Mouse (Mus musculus) MEL (cell line): ENCODE measurements around the gene Pkd1. TPM values are rescaled to one million over a fixed set of nuclear protein-coding genes. Genes with fewer than 3 reads are reported as not detected.

Experiments
- DNase-seq: peaks from one replicate; pipeline ENCODE4 v3.0.0; 2011; ENCODE audit warnings: low read depth, low spot score
- H3K27ac ChIP-seq: 2 replicates; pipeline ENCODE4 v1.5.1; 2012; ENCODE audit warnings: low read depth, mild to moderate bottlenecking, control low read depth, low read length, moderate library complexity; ENCODE audit not compliant: control insufficient read depth
- H3K27me3 ChIP-seq, 2 experiments: fragments of 150-350 bp in 1 of 2; sonication (generic) in 1 of 2; 2 replicates each; pipeline ENCODE4 v1.6.1; 2012; ENCODE audit warnings: low read length in 2 of 2, mild to moderate bottlenecking in 2 of 2, improper control_type of control experiment in 1 of 2, moderate library complexity in 1 of 2; ENCODE audit not compliant: insufficient read depth in 2 of 2, control insufficient read depth in 1 of 2
- H3K36me3 ChIP-seq, 2 experiments: 2 replicates each; pipeline ENCODE4 v1.6.1; 2012 to 2014; ENCODE audit warnings: low read length in 2 of 2, improper control_type of control experiment in 1 of 2, inconsistent platforms in 1 of 2, mild to moderate bottlenecking in 1 of 2; ENCODE audit not compliant: insufficient read depth in 2 of 2, control insufficient read depth in 1 of 2
- H3K4me1 ChIP-seq, 2 experiments: fragments of 150-350 bp in 1 of 2; sonication (generic) in 1 of 2; 2 replicates each; pipeline ENCODE4 v1.6.1; 2012; ENCODE audit warnings: low read length in 2 of 2, improper control_type of control experiment in 1 of 2, mild to moderate bottlenecking in 1 of 2; ENCODE audit not compliant: insufficient read depth in 2 of 2, control insufficient read depth in 1 of 2
- H3K4me3 ChIP-seq, 2 experiments: fragments of 150-350 bp in 1 of 2; sonication (generic) in 1 of 2; 2 replicates each; pipeline ENCODE4 v1.5.1; 2012; ENCODE audit warnings: low read depth in 2 of 2, low read length in 2 of 2, mild to moderate bottlenecking in 2 of 2, moderate library complexity in 2 of 2, control low read depth in 1 of 2, improper control_type of control experiment in 1 of 2; ENCODE audit not compliant: control insufficient read depth in 1 of 2, insufficient read depth in 1 of 2
- H3K79me2 ChIP-seq: 2 replicates; pipeline ENCODE4 v1.6.1; 2012; ENCODE audit warnings: mild to moderate bottlenecking, low read length, moderate library complexity; ENCODE audit not compliant: control insufficient read depth, poor library complexity, insufficient read depth
- H3K9ac ChIP-seq: 2 replicates; pipeline ENCODE4 v1.6.1; 2012; ENCODE audit warnings: low read depth, mild to moderate bottlenecking, control low read depth, low read length, moderate library complexity; ENCODE audit not compliant: control insufficient read depth, poor library complexity, severe bottlenecking
- H3K9me3 ChIP-seq: fragments of 150-350 bp; sonication (generic); replicated peaks from 2 replicates; pipeline ENCODE4 v1.6.1; 2012; ENCODE audit warnings: mild to moderate bottlenecking, low read length, improper control_type of control experiment, moderate library complexity; ENCODE audit not compliant: insufficient read depth
- BHLHE40 ChIP-seq: IDR thresholded peaks from 2 replicates; pipeline ENCODE4 v1.6.1; 2012; ENCODE audit warnings: low read depth, mild to moderate bottlenecking, inconsistent platforms, low read length, improper control_type of control experiment, borderline replicate concordance
- CHD1 ChIP-seq: IDR thresholded peaks from 2 replicates; pipeline ENCODE4 v1.6.1; 2012; ENCODE audit warnings: low read depth, mild to moderate bottlenecking, inconsistent platforms, low read length, improper control_type of control experiment
- CHD2 ChIP-seq: IDR thresholded peaks from 2 replicates; pipeline ENCODE4 v1.6.1; 2011; ENCODE audit warnings: low read length, improper control_type of control experiment
- CTCF ChIP-seq, 3 experiments: IDR thresholded peaks in 2 of 3; conservative IDR thresholded peaks in 1 of 3; 2 replicates each; pipeline ENCODE4 v1.5.1; 2011 to 2012; ENCODE audit warnings: low read length in 3 of 3, low read depth in 2 of 3, mild to moderate bottlenecking in 2 of 3, improper control_type of control experiment in 1 of 3, inconsistent platforms in 1 of 3, mixed read lengths in 1 of 3, moderate library complexity in 1 of 3; ENCODE audit not compliant: control insufficient read depth in 1 of 3, insufficient read depth in 1 of 3, poor library complexity in 1 of 3, severe bottlenecking in 1 of 3
- ELF1 ChIP-seq: IDR thresholded peaks from 2 replicates; pipeline ENCODE4 v1.6.1; 2014; ENCODE audit warnings: low read depth, mild to moderate bottlenecking, inconsistent platforms, low read length, improper control_type of control experiment, moderate library complexity
- EP300 ChIP-seq, 2 experiments: IDR thresholded peaks; 2 replicates each; pipeline ENCODE4 v1.6.1; 2011; ENCODE audit warnings: improper control_type of control experiment in 2 of 2, low read length in 2 of 2, low read depth in 1 of 2, mild to moderate bottlenecking in 1 of 2
- MAX ChIP-seq: IDR thresholded peaks from 2 replicates; pipeline ENCODE4 v1.6.1; 2011; ENCODE audit warnings: low read length, improper control_type of control experiment
- MAZ ChIP-seq: IDR thresholded peaks from 2 replicates; pipeline ENCODE4 v1.6.1; 2012; ENCODE audit warnings: low read depth, mild to moderate bottlenecking, inconsistent platforms, low read length, improper control_type of control experiment
- MEF2A ChIP-seq: IDR thresholded peaks from 2 replicates; pipeline ENCODE4 v1.6.1; 2014; ENCODE audit warnings: low read depth, mild to moderate bottlenecking, inconsistent platforms, low read length, improper control_type of control experiment; ENCODE audit not compliant: poor library complexity, insufficient replicate concordance, severe bottlenecking; ENCODE audit errors: extremely low read depth
- MXI1 ChIP-seq: IDR thresholded peaks from 2 replicates; pipeline ENCODE4 v1.6.1; 2011; ENCODE audit warnings: mild to moderate bottlenecking, low read depth, low read length, improper control_type of control experiment
- MYB ChIP-seq: IDR thresholded peaks from 2 replicates; pipeline ENCODE4 v1.6.1; 2011; ENCODE audit warnings: mild to moderate bottlenecking, low read depth, low read length, improper control_type of control experiment
- MYC ChIP-seq: IDR thresholded peaks from 2 replicates; pipeline ENCODE4 v1.6.1; 2011; ENCODE audit warnings: low read depth, mild to moderate bottlenecking, low read length, improper control_type of control experiment, moderate library complexity
- NELFE ChIP-seq: IDR thresholded peaks from 2 replicates; pipeline ENCODE4 v1.6.1; 2011; ENCODE audit warnings: low read depth, low read length, improper control_type of control experiment
- POLR2A ChIP-seq, 2 experiments: IDR thresholded peaks; 2 replicates each; pipeline ENCODE4 v1.6.1; 2011 to 2012; ENCODE audit warnings: low read length in 2 of 2, mild to moderate bottlenecking in 2 of 2, control low read depth in 1 of 2, improper control_type of control experiment in 1 of 2, low read depth in 1 of 2, moderate library complexity in 1 of 2; ENCODE audit not compliant: control insufficient read depth in 1 of 2, insufficient read depth in 1 of 2, poor library complexity in 1 of 2
- POLR2AphosphoS5 ChIP-seq: IDR thresholded peaks from 2 replicates; pipeline ENCODE4 v1.6.1; 2012; ENCODE audit warnings: low read depth, borderline replicate concordance, mild to moderate bottlenecking, inconsistent platforms, low read length, moderate library complexity, mixed read lengths
- RCOR1 ChIP-seq: IDR thresholded peaks from 2 replicates; pipeline ENCODE4 v1.6.1; 2012; ENCODE audit warnings: low read depth, mild to moderate bottlenecking, inconsistent platforms, low read length, improper control_type of control experiment
- SMC3 ChIP-seq: IDR thresholded peaks from 2 replicates; pipeline ENCODE4 v1.6.1; 2011; ENCODE audit warnings: low read depth, low read length, improper control_type of control experiment
- TAL1 ChIP-seq: IDR thresholded peaks from 2 replicates; pipeline ENCODE4 v1.6.1; 2012; ENCODE audit warnings: mild to moderate bottlenecking, inconsistent platforms, low read length, moderate library complexity, mixed read lengths
- TBP ChIP-seq: IDR thresholded peaks from 2 replicates; pipeline ENCODE4 v1.8.0; 2011; ENCODE audit warnings: low read depth, low read length, improper control_type of control experiment
- TCF12 ChIP-seq: IDR thresholded peaks from 2 replicates; pipeline ENCODE4 v1.6.1; 2014; ENCODE audit warnings: low read depth, mild to moderate bottlenecking, inconsistent platforms, low read length, improper control_type of control experiment, moderate library complexity
- UBTF ChIP-seq: IDR thresholded peaks from 2 replicates; pipeline ENCODE4 v1.6.1; 2012; ENCODE audit warnings: low read depth, mild to moderate bottlenecking, inconsistent platforms, low read length, improper control_type of control experiment, moderate library complexity, borderline replicate concordance; ENCODE audit not compliant: insufficient read depth
- ZMIZ1 ChIP-seq: IDR thresholded peaks from 2 replicates; pipeline ENCODE4 v1.6.1; 2012; ENCODE audit warnings: low read depth, mild to moderate bottlenecking, inconsistent platforms, low read length, improper control_type of control experiment, moderate library complexity
- polyA plus RNA-seq, 2 experiments: library from polyadenylated mRNA; stranded (reverse) in 1 of 2; unstranded in 1 of 2; fragments of >175 nt in 1 of 2; fragments of >200 nt in 1 of 2; gene quantifications; 2 replicates each; pipeline versions ENCODE4 v1.2.1 to v1.2.4; 2012; ENCODE audit warnings: low replicate concordance in 2 of 2, low read depth in 1 of 2; ENCODE audit not compliant: insufficient read length in 2 of 2, insufficient read depth in 1 of 2, missing spikeins in 1 of 2
- total RNA-seq: library from RNA; depleted of rRNA; stranded (reverse); fragments of 300-350 nt; gene quantifications from 2 replicates; pipeline ENCODE4 v1.2.3, GENCODE M21; 2012

Pkd1 gene
- total and polyA plus RNA-seq, 3 experiments, result 10.6 to 10.7 TPM; not detected in 1

DNA sequence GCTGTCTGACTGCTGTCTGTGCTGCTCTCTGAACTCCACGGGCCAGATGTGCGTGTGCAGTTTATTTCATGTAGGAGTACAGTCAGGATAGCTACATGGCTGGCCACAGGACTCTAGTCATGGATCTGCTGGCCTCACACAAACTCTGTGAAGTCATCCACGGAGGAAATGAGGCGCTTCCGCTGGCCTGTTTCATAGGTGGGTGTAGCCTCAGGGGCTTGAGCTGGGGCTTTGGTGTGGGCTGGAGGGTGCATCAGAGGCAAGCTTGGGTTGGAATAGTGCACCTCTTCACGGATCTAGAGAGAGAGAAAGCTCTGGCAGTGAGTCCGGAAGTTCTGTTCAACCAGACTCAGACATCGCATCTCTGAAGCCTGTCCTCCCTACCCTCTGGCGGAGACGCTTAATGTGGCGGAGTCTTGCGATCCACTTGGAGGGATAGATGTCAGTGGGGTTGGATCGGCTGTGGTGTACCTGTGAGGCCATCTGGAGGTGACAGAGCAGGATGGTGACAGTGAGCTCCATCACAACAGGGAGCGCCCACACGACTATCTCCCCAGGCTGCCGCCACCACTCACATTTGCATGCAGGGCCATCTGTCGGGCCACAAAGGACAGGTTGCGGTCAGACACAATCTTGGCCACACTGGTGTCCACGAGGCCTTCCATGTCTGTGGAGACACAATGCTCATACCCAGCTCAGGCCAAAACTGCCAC lies 47.0 kb downstream of the Pkd1 start:
- no peaks in the 10 kb centered on the region for H3K79me2 ChIP-seq
- H3K27me3 ChIP-seq, result no peaks in the 10 kb centered on the region
- DNase-seq, result no peak
- H3K4me1 ChIP-seq, result no peaks in the 10 kb centered on the region
- H3K9ac ChIP-seq, result no peak overlapping the region
- no peaks in the 10 kb centered on the region for H3K9me3 ChIP-seq
- H3K4me3 ChIP-seq, result no peak overlapping the region
- TF ChIP-seq ELF1 (no peak), RCOR1 (no peak)
- peaks cover 0 to 2% of the 10 kb centered on the region in 2 experiments; a peak in 2 of 4 replicates for H3K36me3 ChIP-seq
- H3K27ac ChIP-seq, result no peak overlapping the region

DNA sequence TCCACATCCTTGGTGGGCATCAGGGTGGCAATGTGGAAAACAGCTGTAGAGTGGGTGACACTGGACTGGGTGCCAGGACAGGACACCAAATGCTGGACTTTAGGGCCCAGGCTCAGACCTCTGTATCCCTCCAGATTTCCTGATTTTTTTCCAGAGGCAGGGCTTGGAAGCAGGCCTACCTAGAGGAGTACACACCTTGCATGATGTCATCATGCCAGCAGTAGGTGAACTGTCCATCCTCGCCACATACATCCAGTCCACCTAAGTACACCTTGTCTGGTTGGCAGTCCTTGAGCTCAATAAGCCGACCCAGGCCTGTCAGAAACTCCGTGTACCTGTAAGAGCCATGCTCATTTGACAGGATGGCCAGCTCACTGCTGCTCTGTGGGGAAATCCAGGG lies 48.4 kb downstream of the Pkd1 start:
- Histone ChIP-seq H3K9ac (no peak overlapping the region), H3K9me3 (no peaks in the 10 kb centered on the region), H3K4me3 (no peak overlapping the region), H3K79me2 (no peaks in the 10 kb centered on the region), H3K4me1 (no peaks in the 10 kb centered on the region), H3K27ac (no peak overlapping the region), H3K27me3 (no peaks in the 10 kb centered on the region)
- no peak for DNase-seq
- no peak for TF ChIP-seq POLR2A (IDR thresholded peaks at IDR 0.05; ENCODE audit: control insufficient read depth in 1 of 2, insufficient read depth in 1 of 2, low read depth in 1 of 2, low read length in 2 of 2, poor library complexity in 1 of 2)
- no peak for TF ChIP-seq EP300 (IDR thresholded peaks at IDR 0.05; ENCODE audit: low read depth in 1 of 2, low read length in 2 of 2)
- no peak for TF ChIP-seq MYB
- no peak for TF ChIP-seq MAX
- no peak for TF ChIP-seq MXI1
- TF ChIP-seq UBTF, result no peak
- TF ChIP-seq CTCF (IDR thresholded peaks at IDR 0.05 in 2 of 3, conservative IDR thresholded peaks at IDR 0.05 in 1 of 3; ENCODE audit: control insufficient read depth in 1 of 3, insufficient read depth in 1 of 3, low read depth in 2 of 3, low read length in 3 of 3, poor library complexity in 1 of 3, severe bottlenecking in 1 of 3), result no peak
- no peak for TF ChIP-seq CHD1
- TF ChIP-seq POLR2AphosphoS5, result no peak
- TF ChIP-seq TCF12, result no peak
- TF ChIP-seq MYC, result no peak
- no peak for TF ChIP-seq TAL1
- TF ChIP-seq BHLHE40, result no peak
- TF ChIP-seq MAZ, result no peak
- TF ChIP-seq CHD2, result no peak
- TF ChIP-seq SMC3, result no peak
- no peak for TF ChIP-seq MEF2A
- no peak for TF ChIP-seq ZMIZ1
- TF ChIP-seq NELFE, result no peak
- no peak for TF ChIP-seq TBP
- TF ChIP-seq, all 39 proteins: peak for 0
- peaks cover 0 to 5% of the 10 kb centered on the region in 2 experiments; a peak in 2 of 4 replicates for H3K36me3 ChIP-seq
